Mouse (Mus musculus): ENCODE data around the gene Dlst.

- TF ChIP-seq CTCF (IDR thresholded peaks at IDR 0.05) (no peak), EP300 (IDR thresholded peaks at IDR 0.05) (no peak)
Measured at GRCm38 (mm10) chr12:85123645-85124044, 13.0 kb downstream of the Dlst start.

Measured in lung, postnatal 0 days (tissue).